Mouse (Mus musculus) pancreas, adult 10 weeks (tissue): ENCODE data around the gene Jade3. TPM values are rescaled to one million over a fixed set of nuclear protein-coding genes. Genes with fewer than 3 reads are reported as not detected.

Source experiments
- polyA plus RNA-seq: library from polyadenylated mRNA; stranded (reverse); fragments of 350-450 nt; fragmentation: Illumina TruSeq; extraction: RNeasy Lipid Tissue Mini Kit (QIAGEN cat#74804); gene quantifications from one replicate; pipeline ENCODE4 v1.2.3, GENCODE M21; 2015; ENCODE audit warnings: low read depth, low replicate concordance; ENCODE audit not compliant: insufficient read depth

Gene Jade3
- polyA plus RNA-seq = 2.9 TPM

DNA sequence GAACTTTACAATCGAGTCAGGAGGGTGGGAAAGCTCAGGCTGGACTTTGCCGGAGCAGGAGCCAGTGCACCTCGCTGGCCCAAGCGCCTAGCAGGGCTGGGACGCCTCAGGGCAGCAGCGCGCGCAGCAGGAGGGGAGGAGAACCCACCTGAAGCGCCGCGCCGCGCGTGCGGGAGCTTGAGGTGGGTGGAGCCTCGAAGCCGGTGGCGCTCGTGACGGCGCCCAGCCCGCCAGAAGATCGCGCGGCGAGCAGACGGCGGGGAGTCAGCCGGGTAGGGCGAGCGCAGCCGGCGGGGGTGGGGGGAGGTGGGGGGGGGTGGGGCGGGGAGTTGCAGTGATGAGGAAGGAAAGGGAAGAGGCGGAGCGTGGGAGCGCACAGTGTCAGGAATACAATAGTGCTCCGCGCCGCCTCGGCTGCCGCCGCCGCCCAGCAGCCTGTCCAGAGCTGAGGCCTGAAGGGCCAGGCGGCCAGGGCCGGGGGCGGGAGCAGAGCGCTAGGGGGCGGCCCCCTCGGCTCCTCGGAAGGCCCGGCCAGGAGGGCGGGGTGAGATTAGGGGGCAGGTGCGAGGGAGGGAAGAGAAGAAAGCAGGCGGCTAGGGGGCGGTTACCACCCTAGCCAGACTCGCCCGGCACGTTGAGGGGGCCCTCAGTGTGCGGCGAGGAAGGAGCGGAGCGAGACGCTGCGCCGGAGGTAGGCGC is at the start of gene Jade3:
TSS of gene Jade3 (plus strand) at position 549 of the 699 bp plus-strand sequence.

DNA sequence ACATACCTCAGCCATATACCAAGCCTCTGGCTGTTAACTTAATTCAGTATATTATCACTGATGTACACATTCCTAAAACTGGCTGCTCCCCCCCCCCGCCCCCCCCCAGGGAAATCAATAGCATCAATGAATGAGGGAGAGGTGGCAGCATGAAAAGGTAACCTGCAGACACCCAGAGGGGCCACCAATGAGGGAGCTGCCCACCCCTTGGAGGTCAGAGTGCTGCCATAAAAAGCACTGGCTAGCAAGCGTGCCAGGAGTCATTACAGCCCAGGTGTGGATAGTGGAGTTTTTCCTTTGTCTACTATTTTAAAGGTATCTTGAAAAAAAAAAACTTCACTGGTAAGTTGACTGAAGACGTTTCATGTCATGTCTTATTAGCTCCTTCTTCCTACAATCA is 124.0 kb downstream of the Jade3 start, which contains the start of gene Rgn:
TSS of gene Rgn (plus strand) at position 256 of the 400 bp plus-strand sequence.

Other genes starting within 250 kb of the Jade3 start
- gene Slc9a7, start 133.9 kb upstream of the Jade3 start, polyA plus RNA-seq = 1.7 TPM
- 2.2 TPM for gene Rp2, start 61.2 kb upstream of the Jade3 start, polyA plus RNA-seq
- 0.52 TPM for gene Rgn, start 124.1 kb downstream of the Jade3 start, polyA plus RNA-seq
- 13.7 TPM for gene Rbm10, start 191.8 kb downstream of the Jade3 start, polyA plus RNA-seq
- gene Ndufb11, start 191.9 kb downstream of the Jade3 start, polyA plus RNA-seq = 65.9 TPM
- gene Uba1, start 232.6 kb downstream of the Jade3 start, polyA plus RNA-seq = 45.4 TPM